Mouse (Mus musculus): Measurements from ENCODE around the gene Cbln3. TPM values are rescaled to one million over a fixed set of nuclear protein-coding genes. Genes with fewer than 3 reads are reported as not detected.
A peak's percentile ranks its signal among the peaks of the same experiment; 100 is the strongest.

Gene Cbln3
- total RNA-seq, 2 experiments from 2014 or later = not detected

DNA sequence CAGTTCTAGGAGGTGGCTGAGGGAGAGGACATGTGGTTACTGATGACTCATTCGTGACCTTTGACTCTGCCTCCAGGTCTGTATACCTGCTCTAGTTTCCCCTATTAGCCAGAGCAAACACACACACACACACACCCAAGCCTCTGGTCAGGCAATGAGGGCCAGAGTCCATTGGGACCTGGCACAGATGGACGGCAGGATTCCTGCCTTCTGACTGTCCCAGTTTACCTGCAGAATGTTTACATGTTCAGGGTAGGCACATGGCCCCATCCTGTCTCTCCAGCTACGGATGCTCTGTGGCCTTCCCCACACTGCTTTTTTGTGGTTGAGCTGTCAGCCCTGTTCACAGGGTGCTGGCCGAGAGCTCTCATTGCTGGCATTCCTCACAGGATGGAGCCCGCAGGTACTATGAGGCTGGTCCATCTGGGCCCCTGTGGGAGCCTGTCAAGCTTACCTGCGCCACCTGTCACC, 2.0 kb downstream of the Cbln3 start:
- no peak for ATAC-seq (replicated peaks; ENCODE audit: poor library complexity)

DNA sequence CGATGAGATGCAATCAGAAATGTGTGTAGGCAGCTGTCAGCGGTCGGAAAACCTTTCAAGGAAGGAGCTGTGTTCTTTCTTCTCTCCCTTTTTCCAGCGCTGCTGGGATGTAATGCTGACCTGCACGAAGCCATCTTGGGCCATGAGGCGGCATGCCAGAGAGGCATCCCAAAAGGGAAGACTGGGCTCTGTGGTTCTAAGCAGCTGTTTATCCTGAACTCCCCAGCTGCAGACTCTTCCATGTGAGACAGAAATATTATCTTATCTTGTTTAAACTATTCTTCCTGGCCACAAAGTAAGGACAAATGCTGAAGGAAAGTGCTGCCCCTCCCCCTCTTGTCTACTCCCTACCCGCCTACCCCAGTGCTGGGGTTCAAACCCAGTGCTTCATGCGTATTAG, 3.2 kb downstream of the Cbln3 start:
- ATAC-seq (replicated peaks; ENCODE audit: poor library complexity) = no peak

GRCm38 (mm10) chr14:55879623-55880022, 4.6 kb downstream of the Cbln3 start:
- peak; percentile 89 for ATAC-seq (replicated peaks; ENCODE audit: poor library complexity)

DNA sequence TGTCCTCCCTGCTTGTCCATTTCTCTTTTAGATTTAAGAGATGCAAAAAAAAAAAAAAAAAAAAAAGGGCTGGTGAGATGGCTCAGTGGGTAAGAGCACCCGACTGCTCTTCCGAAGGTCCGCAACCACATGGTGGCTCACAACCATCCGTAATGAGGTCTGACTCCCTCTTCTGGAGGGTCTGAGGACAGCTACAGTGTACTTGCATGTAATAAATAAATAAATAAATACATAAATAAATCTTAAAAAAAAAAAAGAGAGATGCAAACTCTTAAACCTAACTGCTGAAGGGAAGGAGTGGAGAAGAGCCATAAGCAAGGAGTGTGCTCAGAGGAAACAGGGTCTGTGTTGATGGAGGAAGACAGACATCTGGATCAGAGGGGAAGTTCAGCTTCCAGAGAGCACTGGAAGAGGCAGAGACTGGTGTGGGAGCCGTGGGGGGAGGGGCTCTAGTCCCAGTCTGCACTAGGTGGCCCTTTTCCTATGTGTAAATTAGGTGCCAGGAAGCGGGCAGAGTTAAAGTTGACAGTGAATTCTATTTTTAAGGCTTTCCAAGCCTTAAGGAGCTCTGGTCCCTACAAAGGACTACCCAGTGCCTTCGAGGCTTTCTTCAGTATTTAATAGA, 5.8 kb downstream of the Cbln3 start:
- no peak for ATAC-seq (replicated peaks; ENCODE audit: poor library complexity)

- no peak for ATAC-seq (replicated peaks; ENCODE audit: poor library complexity)
These were observed 6.5 kb downstream of the Cbln3 start for GRCm38 (mm10) chr14:55877469-55878315.

GRCm38 (mm10) chr14:55873714-55874683, 10.2 kb downstream of the Cbln3 start:
- ATAC-seq (replicated peaks; ENCODE audit: poor library complexity) = peak; percentile 92

- ATAC-seq (replicated peaks; ENCODE audit: poor library complexity) = no peak
These were observed 10.9 kb downstream of the Cbln3 start for GRCm38 (mm10) chr14:55873242-55873713.

GRCm38 (mm10) chr14:55872551-55872950, 11.6 kb downstream of the Cbln3 start:
- ATAC-seq (replicated peaks; ENCODE audit: poor library complexity) = no peak

GRCm38 (mm10) chr14:55872039-55872438, 12.2 kb downstream of the Cbln3 start:
- ATAC-seq (replicated peaks; ENCODE audit: poor library complexity) = no peak

- no peak for ATAC-seq (replicated peaks; ENCODE audit: poor library complexity)
These were observed 14.7 kb downstream of the Cbln3 start for GRCm38 (mm10) chr14:55869538-55869937.

DNA sequence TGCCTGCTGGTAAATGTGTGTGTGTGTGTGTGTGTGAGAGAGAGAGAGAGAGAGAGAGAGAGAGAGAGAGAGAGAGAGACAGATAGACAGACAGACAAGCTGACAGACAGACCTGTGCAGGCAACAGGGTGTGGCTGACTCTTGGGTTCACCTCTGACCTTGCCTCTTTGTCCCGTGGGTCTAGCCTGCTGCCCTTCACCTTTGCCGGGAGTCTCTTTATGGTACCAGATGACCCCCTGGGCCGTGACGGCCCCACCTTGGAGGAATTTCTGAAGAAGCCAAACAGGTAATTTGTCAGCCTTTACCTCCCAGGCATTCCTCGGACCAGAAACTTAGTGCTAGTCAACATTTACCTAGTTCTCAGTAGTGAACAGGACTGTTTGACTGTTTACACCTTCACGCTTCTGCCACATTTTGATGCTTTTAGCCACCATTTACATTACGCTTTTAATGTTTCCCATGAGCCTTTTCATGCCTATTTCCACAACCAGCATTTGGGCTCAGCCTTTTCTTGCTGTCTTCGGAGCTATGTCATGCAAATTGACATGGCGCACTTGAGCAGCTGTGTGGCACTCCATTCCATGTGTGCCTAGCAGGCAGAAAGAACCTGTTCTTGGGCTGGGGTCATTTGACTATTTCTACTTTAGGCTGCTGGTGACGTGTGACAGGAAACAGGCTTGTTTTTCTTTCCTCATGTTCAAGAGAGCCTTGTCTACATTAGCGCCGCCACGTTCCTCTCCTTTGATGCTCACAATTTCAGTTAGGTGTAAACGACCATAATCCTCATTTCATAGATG, 15.8 kb downstream of the Cbln3 start:
- no peak for ATAC-seq (replicated peaks; ENCODE audit: poor library complexity)

DNA sequence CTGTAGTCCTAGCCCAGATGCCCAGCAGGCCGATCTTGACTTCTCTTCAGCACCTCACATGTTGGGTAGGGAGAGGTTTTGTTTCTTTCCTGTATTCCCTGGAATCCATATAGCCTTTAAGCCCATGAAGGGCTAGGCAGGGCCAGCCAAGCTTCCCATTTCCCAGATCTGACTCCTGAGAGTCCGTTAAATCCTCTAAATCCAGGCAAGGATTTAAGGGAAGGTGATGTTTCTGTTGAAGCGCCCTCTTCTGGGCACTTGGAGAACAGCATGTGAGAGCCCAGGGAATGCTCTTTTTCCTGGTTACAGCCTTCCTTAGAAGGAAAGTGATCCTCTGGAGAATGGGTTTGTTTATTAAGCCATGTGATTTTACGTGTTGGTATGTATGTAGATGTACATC, 17.2 kb downstream of the Cbln3 start:
- ATAC-seq (replicated peaks; ENCODE audit: poor library complexity) = no peak; the same call in 1 of the 2 replicates

DNA sequence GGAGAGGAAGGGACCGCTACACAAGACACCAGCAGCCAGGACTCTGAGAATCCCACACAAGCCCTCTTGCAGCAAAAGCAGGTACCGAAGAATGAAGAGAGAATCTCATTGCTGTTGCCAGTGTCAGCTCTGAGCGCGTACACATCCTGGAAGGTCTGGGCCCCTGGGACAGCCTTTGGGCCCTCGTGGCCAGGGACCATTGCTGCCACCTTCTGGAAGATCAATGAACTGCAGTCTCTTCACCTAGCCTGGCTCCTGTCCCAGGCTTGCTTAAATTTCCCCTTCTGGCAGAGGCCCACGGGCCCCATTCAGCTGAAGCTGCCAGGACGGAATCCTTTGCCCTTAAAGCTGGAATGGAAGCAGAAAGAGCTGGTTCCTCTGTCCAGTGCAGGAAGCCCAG, 20.4 kb downstream of the Cbln3 start:
- peak; percentile 99 for ATAC-seq (replicated peaks; ENCODE audit: poor library complexity)

- no peak for ATAC-seq (replicated peaks; ENCODE audit: poor library complexity)
These were observed 21.2 kb downstream of the Cbln3 start for GRCm38 (mm10) chr14:55862970-55863369.

- no peak for ATAC-seq (replicated peaks; ENCODE audit: poor library complexity)
These were observed 22.0 kb downstream of the Cbln3 start for GRCm38 (mm10) chr14:55862186-55862585.

GRCm38 (mm10) chr14:55857588-55857987, 26.6 kb downstream of the Cbln3 start:
- no peak for ATAC-seq (replicated peaks; ENCODE audit: poor library complexity)

DNA sequence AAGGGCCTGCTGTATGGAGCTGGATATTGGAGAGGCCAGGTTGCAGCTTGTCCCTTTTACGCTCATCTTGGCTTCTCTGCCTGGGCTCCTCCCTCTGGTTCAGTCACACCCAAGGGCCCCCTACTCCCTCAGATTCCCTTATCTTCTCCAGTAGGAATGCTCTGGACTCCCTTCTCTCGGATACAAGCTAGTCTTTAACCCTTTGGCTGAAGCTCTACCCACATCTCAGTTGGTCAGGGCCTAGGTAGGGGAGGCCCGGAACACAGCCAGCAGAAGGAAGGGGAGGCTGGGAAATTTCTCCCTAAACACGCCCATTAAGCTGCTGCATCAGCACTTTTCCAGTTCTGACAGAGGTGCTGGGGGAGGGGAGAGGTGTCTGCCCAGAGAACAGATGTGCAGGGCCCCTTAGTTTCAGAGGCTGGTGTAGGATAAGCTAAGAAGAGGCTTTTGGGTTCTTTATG, 29.1 kb downstream of the Cbln3 start:
- no peak for ATAC-seq (replicated peaks; ENCODE audit: poor library complexity)

GRCm38 (mm10) chr14:55854406-55855100, 29.6 kb downstream of the Cbln3 start:
- ATAC-seq (replicated peaks; ENCODE audit: poor library complexity) = peak; percentile 82

DNA sequence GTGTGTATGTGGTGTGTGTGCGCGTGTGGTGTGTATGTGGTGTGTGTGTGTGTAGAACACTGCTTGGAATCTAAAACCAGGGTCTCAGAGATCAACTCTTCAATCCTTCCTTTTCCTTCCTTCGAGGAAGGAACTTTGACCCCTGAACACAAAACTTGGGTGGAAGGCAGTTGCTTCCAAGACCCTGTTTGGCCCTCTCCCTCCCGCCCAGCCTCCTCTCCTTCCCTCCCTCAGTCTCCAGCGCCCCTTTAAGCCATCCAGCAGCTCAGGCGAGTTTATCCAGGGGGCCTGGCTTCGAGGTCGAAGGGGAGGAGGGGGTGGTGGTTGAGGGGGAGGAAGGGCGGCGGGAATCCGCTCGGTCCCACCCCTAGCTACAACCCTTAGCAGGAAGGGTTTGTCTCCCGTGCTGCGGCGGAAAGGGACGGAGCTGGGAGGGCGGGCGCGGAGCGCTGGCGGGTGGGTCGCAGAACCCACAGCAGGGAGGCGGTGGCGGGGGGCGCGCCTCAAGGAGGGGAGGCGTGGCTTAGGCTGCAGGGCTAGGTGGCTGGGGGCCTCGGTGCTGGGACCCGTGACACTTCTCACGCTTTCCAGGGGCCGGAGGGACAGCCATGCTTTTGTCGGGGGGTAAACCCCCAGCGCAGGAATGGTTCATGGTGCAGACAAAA, 30.4 kb downstream of the Cbln3 start, which contains the start of gene Nynrin:
TSS of gene Nynrin (plus strand) at position 390 of the 665 bp plus-strand sequence.
- peak; percentile 75 for ATAC-seq (replicated peaks; ENCODE audit: poor library complexity)
